Mouse (Mus musculus) retina, postnatal 7 days (tissue): Measurements from ENCODE around the gene Lgi4.

Source experiments
- DNase-seq: peaks from one replicate; pipeline ENCODE4 v3.0.0-alpha.2; 2012; ENCODE audit warnings: low read depth, low spot score

The Lgi4 gene

DNA sequence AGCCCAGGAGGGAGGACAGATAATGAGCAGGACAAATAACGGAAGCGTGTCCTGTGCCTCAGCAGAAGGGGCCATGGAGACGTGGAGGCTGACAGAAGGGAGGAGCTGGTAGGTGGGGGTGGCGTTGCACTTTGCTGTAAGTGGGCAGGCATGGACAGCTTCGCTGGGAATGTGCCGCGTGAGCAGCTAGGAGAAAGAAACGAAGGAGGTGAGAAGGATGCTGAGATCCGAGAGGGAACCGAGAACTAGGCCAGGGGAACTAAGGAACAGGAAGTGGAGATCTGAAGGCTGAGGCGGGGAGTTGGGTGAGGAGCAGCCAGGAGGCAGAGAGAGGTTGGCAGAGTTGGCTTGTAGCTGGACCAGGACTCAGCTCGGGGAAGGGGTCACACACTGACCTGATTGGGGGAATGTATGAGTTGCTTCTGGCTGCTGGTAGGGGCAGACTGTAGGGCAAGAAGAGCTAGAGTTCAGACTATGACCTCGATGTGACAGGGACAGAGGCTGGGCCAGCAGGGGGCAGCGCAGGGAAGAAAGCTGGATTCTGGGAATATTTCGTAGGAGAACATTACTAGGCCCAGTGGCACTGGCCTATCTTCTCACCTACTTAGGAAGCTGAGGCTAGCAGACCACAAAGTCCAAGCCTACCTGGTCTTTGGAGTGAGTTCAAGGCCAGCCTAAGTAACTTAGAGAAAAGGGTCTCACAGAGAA lies 46.1 kb downstream of the Lgi4 start:
- no peak for DNase-seq

DNA sequence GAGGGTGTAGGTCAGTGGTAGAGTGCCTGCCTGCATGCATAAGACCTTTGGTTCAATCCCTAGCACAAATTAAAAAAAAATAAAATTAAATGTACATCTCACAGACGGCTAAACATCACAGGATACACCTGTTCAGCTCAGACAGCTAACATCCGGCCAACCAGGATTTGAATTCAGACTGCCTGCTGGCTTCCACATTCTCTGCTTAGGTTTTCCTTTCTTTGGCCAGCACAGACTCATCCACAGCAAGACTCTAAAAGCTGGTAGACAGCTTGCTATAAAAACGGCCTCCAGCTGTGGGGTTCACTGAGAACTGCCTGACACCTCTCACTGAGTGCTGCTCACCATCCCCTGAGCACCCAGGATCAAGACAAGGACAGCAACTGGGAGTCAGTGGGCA lies 47.0 kb downstream of the Lgi4 start:
- no peak for DNase-seq

DNA sequence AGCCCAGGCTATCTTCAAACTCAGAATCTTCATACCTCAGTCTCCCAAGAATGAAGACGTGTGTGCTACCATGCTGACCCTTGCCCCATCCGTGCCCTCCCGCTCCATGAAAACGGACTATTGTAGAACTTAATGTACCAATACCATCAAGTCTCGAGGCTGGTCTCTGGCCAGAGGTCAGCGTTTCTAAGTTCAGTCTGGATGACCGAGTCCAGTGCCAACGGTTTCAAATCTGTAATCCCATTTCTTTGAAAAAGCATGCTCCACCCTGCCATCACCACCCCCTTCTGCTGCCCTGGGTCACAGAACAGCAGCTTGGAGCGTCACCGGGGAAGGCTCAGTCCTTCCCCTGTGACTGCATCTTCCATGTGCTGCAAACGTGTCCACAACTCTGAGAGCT lies 48.6 kb downstream of the Lgi4 start:
- no peak for DNase-seq

DNA sequence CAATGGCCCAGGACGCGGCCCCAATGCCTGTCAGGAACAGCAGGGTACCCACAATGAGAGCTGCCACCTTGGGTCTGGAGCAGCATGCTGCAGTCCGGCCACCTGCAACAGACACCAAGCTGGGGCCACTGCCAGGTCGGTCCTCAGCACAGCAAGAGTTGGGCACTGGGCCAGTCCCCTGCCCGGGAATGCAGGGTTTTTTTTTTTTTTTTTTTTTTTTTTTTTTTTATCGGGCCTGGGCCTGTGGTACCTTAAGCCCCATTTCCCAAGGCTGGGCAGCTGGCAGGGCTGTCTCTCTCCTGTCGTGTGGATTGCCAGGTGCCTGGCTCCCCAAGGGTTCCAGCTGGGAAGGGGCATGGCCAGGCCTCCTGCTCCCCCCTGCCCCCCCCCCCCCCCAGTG lies 49.9 kb downstream of the Lgi4 start:
- DNase-seq, result no peak

DNA sequence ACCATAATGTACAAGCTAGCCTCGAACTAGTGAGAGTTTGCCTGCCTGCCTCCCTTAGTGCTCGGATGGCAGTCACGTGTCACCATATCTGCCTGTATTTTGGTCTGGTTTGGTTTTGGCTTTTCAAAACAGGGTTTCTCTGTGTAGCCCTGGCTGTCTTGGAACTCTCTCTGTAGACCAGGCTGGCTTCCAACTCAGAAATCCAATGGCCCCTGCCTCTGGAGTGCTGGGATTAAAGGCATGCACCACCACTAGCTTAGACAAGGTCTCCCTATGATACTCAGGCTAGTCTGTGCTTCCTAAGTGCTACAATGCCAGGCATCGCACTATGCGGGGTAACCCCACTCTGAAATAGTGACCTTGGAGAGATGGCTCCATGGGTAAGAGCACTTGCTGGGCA lies 50.7 kb downstream of the Lgi4 start:
- no peak for DNase-seq

DNA sequence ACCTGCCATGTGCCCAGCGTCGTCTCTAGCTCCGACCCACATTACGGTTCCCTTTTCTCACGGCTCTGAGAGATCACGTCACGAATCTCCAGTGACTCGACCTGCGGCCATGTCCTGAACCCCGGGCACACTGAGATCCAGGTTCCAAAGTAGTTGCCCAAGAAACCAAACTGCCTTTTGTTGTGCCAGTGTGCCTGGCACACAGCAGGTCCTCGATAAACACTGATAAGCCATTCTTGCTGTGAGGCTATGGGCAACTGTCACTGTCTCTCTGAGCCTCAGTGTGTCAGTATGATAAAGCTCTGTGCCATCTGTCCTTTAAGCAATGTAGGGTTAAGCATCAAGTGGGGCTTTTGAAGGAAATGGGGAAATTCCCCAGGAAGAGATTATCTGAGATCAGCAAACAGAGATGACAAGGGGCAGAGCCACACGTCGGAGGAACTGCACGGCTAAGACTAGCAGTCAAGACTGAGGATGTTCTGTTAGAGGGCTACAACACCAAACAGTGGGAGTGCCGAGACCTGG lies 51.8 kb downstream of the Lgi4 start:
- no peak for DNase-seq

DNA sequence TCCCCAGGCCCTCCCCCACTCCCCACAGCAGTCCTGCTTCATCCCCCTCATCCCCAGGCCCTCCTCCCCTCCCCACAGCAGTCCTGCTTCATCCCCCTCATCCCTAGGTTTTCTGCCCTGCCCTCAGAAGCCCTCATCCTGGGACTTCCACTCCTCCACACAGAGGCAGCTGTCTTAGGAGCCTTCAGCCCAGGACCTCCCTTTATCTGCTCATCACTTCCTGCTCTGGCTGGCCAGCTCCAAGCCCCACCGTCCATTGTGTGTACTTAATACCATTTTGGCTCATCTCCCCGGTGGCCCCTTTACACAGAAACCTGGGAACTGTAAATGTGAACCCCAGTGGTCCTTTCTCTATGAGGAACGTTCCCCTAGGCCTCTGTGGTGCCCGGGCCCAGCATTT lies 52.9 kb downstream of the Lgi4 start:
- no peak for DNase-seq

DNA sequence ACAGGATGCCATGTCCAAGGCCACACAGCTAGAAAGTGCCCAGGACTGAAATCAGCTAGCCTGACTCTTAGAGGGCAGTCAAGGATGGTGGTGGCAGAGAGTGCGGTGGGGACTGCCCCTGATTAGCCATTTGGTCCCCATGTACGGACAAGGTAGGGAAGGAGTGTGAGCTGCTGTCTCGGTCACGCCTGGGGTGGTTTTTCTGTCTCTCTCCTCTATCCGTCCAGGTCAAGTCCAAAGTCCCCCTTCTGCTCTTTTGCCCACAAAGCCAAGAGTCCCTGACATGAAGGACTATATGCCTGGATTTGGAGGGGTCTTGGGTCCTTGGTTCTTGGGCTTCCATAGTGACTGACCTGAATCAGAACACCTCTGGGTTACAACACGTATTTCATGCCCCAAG lies 54.7 kb downstream of the Lgi4 start:
- DNase-seq, result no peak

DNA sequence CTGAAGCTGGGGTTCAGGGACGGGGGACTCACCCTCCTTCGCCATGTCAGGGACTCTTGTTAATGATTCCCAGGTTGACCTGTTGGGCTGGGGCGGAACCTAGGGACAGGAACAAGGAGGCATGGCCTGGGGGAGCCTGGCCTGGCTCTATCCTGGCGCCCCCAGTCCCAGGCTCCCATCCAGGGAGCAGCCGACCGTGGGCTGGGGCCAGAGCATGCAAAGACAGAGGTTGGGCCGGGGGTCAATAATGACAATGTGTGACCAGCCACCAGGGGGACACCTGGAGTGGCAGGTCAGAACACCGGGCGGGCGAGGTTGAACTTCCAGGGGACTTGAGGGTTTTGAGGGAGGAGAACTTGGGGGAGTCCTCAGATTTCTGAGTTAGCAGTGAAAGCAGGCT lies 55.5 kb downstream of the Lgi4 start:
- DNase-seq, result no peak

DNA sequence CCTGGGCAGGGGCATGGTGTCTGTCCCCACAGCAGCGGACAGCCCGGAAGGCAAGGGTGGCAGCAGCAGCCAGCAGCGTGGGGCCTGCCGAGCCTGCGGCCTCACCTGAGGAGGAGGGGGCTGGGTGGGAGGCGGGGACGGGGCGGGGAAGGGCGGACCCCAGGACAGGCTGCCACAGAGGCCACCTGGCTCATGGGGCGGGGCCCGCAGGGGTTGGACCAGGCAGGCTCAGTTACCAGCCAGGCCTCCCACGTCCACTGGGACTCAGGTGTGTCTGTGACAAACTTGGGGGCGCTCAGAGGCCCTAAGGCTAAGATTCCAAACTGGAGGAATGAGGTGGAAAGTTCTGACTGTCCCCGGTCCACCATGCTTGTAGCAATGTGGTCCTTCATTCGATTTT lies 56.0 kb downstream of the Lgi4 start, which contains the start of gene Hpn:
Gene Hpn, minus strand, starts transcription at position 109 of the 400 bp plus-strand sequence.
- DNase-seq, result no peak

DNA sequence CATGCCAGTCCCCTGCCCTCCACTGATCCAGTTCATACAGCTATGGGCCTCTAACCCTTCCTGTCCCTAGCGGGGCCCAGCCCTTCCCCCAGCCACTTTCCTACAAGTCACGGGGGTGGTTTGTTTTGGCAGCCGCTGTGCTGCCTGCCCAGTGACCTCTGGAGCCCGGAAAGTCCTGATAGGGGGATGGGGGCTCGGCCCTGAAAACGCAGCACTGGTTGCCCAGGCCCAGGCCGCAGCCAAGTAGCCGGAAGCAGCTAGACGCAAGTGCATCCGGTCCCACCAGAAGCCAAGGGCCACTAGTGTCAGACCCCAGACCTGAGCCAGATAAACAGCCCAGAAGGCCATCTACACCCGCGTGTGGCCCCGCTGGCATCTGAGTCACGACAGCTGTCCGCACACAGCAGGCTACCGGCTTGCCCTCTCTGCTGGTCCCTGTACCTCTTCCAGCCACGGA lies 56.5 kb downstream of the Lgi4 start:
- no peak for DNase-seq

DNA sequence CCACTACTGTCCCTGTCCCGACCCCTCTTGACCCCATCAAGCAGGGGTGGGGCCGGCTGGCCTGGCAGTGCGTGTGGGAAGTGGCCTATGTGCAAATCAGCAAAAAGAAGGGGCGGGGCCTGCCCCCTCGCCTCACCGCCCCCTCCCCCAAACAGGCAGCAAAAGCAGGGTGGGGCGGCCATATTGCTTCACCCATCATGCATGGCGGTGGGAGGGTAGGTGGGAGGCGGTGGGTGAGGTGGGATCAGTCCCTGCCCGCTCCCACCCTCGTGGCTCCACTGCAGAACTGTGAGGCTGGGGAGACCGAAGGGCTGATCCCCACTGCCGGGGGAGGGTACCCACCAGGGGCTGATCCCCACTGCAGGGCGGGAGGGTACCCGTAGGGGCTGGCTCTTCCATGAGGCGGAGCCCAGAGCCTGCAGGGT lies 57.6 kb downstream of the Lgi4 start:
- no peak for DNase-seq

DNA sequence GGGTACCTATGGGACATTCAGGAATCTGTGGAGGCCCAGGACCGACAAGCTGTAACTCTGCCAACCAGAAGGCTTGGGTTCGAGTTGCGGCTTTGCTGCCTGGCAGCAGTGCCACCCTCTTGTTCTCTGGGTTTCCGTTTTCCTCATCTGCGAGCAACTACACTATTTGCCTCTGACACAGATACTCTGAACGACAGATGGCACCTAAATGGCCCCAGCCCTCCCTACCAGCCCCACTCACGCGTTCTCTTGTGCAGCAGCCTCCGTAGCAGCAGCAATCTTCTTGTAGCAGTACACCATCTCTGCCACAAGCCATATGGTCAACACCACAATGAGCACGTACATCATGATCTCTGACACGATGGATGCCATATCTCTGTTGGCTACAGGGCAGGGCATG lies 58.3 kb downstream of the Lgi4 start:
- no peak for DNase-seq

DNA sequence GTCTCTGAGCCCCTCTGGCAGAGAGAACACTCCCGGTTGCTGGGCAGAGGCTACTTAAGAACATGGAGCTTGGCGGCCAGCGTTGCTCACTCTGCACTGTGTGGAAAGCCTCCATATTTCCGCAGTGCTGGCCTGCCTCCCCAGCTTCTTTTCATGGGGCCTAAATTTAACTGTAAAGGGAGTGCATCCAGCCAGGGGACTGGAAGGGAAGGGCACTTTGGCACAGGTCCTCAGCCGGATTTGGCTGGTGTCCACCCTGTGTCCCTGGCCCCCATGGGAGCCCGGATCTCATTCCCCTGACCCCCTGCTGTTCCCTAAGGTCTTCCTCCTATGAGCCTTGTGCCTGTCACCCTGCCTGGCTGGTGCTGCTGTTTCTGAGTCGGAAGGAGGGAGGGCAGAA lies 59.3 kb downstream of the Lgi4 start:
- DNase-seq, result no peak

DNA sequence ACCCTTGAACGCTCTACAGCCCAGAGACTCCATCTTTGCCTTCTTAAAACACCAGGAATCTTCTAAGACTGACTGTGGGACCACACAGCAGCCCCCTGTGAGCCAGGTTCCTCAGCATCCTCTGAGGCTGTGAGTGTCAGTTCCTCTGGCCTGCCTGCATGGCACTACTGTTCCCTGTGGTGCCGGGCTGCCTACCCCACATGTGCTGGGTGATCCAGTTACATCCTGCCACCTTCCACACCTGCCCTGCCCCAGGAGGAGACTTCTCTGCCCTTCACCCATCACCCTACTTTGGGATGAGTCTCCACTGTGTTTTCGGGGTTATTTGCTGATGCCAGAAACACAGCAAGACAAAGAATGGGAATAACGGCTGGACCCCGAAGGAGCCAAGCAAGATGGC lies 60.4 kb downstream of the Lgi4 start:
- no peak for DNase-seq
